Mouse (Mus musculus) cortical plate, adult 2 months (tissue): ENCODE data around the gene Glce.

Experiments used
- CTCF ChIP-seq: fragments of 200-500 bp; IDR thresholded peaks from 2 replicates; pipeline ENCODE4 v1.5.1; 2011; ENCODE audit warnings: mild to moderate bottlenecking, control low read depth, low read length; ENCODE audit not compliant: insufficient read depth; ENCODE audit errors: extremely low read depth
- POLR2A ChIP-seq: fragments of 200-500 bp; IDR thresholded peaks from 2 replicates; pipeline ENCODE4 v1.6.1; 2011; ENCODE audit warnings: mild to moderate bottlenecking, low read length, control low read depth; ENCODE audit not compliant: insufficient read depth; ENCODE audit errors: extremely low read depth

GRCm38 (mm10) chr9:62155821-62156220, 33.4 kb upstream of the Glce start:
- TF ChIP-seq POLR2A (no peak), CTCF (no peak)
